Mouse (Mus musculus): Measurements from ENCODE around the gene Atp9a.

- no peak for TF ChIP-seq CTCF (IDR thresholded peaks at IDR 0.05; ENCODE audit: borderline replicate concordance, control insufficient read depth, extremely low read depth, insufficient read depth, low read length, poor library complexity)
- no peak for TF ChIP-seq POLR2A (IDR thresholded peaks at IDR 0.05; ENCODE audit: control insufficient read depth, extremely low read depth, insufficient read depth, low read length, poor library complexity)
Measured at GRCm38 (mm10) chr2:168707766-168708165, 34.4 kb downstream of the Atp9a start.

Data from thymus, adult 2 months (tissue).